Mouse (Mus musculus): ENCODE results near the gene Sh3pxd2a.
A peak's percentile ranks its signal among the peaks of the same experiment; 100 is the strongest.

- TF ChIP-seq POLR2A (IDR thresholded peaks at IDR 0.05; ENCODE audit: insufficient read depth, low read depth, low read length): no peak
- peak; percentile 75 for TF ChIP-seq CTCF (IDR thresholded peaks at IDR 0.05)
- TF ChIP-seq EP300 (IDR thresholded peaks at IDR 0.05; ENCODE audit: insufficient read depth, low read depth, low read length): 0 out of 2 replicates have a peak, but pooled peaks have one; percentile 22
Observed at GRCm38 (mm10) chr19:47259581-47259980, 204.6 kb downstream of the Sh3pxd2a start.

Data from heart, adult 2 months (tissue).